Mouse (Mus musculus): ENCODE results near the gene Kcnk7. TPM values are rescaled to one million over a fixed set of nuclear protein-coding genes. Genes with fewer than 3 reads are reported as not detected.

Kcnk7 gene
- polyA plus RNA-seq, 1 experiment from 2014 or later = 3.1 TPM

GRCm38 (mm10) chr19:5715793-5716688, 11.9 kb downstream of the Kcnk7 start:
- ATAC-seq (ENCODE audit: insufficient number of reproducible peaks, low FRiP score, low TSS enrichment, low read depth) = no peak
- H3K4me3 ChIP-seq = no peak overlapping the region
- H3K27ac ChIP-seq = no peak overlapping the region
- 0 out of 2 replicates have a peak overlapping the region, but pooled peaks have one; percentile 10 for H3K9ac ChIP-seq
- no peak overlapping the region for H3K4me2 ChIP-seq
- no peaks in the 10 kb centered on the region for H3K27me3 ChIP-seq
- H3K9me3 ChIP-seq = no peaks in the 10 kb centered on the region
- WGBS = 33% methylated on average over 43 of the region's 43 CpGs
- peaks cover 41% of the 10 kb centered on the region for H3K4me1 ChIP-seq
- H3K36me3 ChIP-seq = peaks cover 70% of the 10 kb centered on the region

DNA sequence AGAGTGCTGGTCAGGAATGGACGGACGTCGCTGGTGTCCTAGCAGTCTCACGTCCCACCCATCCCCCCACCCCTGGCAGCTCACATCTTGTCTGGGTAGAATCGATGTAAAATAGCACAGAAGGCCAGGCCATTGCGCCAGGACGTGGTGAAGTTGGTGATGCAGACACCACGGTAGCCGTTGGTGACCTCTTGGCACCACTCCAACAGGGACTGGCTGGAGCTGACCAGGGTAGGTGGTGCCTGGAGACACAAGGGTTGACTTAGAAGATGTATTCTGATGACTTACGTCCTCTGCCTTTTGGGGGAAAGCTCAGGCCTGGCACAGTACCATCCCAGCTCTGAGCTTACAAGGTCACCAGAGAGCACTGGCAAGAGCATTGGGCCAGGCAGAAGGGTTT, 12.8 kb downstream of the Kcnk7 start:
- H3K9ac ChIP-seq = no peak overlapping the region
- peaks cover 38% of the 10 kb centered on the region for H3K4me1 ChIP-seq
- no peak overlapping the region for H3K27ac ChIP-seq
- peaks cover 74% of the 10 kb centered on the region for H3K36me3 ChIP-seq
- H3K9me3 ChIP-seq = no peaks in the 10 kb centered on the region
- no peak for ATAC-seq (ENCODE audit: insufficient number of reproducible peaks, low FRiP score, low TSS enrichment, low read depth)
- H3K27me3 ChIP-seq = no peaks in the 10 kb centered on the region
- H3K4me2 ChIP-seq = no peak overlapping the region
- WGBS = 62% methylated on average over 10 of the region's 10 CpGs
- no peak overlapping the region for H3K4me3 ChIP-seq

- WGBS = 93% methylated on average over 6 of the region's 6 CpGs
- H3K27me3 ChIP-seq = no peaks in the 10 kb centered on the region
- no peak overlapping the region for H3K27ac ChIP-seq
- no peak overlapping the region for H3K9ac ChIP-seq
- H3K4me3 ChIP-seq = no peak overlapping the region
- ATAC-seq (ENCODE audit: insufficient number of reproducible peaks, low FRiP score, low TSS enrichment, low read depth) = no peak
- no peaks in the 10 kb centered on the region for H3K9me3 ChIP-seq
- peaks cover 31% of the 10 kb centered on the region for H3K4me1 ChIP-seq
- H3K36me3 ChIP-seq = peaks cover 75% of the 10 kb centered on the region
- no peak overlapping the region for H3K4me2 ChIP-seq
Measured at GRCm38 (mm10) chr19:5721233-5721632, 17.1 kb downstream of the Kcnk7 start.

DNA sequence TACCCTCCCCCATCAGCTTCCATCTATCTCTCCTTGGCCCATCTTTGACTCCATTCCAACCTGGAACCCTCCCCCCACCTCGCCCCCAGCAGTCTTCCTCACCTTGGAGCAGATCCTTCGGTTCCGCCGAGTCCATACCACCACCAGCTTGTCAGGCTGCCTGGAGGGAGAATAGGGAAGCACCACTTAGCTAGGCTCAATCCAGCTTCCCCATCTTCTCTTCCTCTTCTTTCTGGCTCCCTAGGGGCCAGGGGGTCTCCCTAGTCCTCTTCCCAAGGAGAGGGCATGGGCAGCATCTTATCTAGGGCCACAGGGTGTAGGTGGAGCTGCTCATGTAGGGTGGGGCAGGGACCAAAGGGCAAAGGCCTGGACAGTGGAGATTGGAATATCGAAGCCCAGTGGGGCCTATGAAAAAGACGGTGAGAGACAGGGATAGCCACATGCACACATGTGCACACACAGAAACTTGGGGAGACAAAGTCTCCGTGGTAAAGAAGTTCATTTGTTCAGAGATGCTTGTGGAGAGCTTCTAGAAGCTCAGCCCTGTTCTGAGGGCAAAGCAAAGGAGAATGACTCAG, 18.8 kb downstream of the Kcnk7 start:
- Histone ChIP-seq H3K4me2 (no peak overlapping the region), H3K9ac (no peak overlapping the region), H3K4me1 (peaks cover 40% of the 10 kb centered on the region), H3K27ac (no peak overlapping the region), H3K36me3 (peaks cover 64% of the 10 kb centered on the region), H3K4me3 (no peak overlapping the region), H3K9me3 (no peaks in the 10 kb centered on the region), H3K27me3 (no peaks in the 10 kb centered on the region)
- WGBS = 88% methylated on average over 7 of the region's 7 CpGs
- ATAC-seq (ENCODE audit: insufficient number of reproducible peaks, low FRiP score, low TSS enrichment, low read depth) = no peak

GRCm38 (mm10) chr19:5723934-5724548, 19.9 kb downstream of the Kcnk7 start:
- ATAC-seq (ENCODE audit: insufficient number of reproducible peaks, low FRiP score, low TSS enrichment, low read depth) = no peak
- Histone ChIP-seq H3K4me3 (peak overlapping the region; percentile 46), H3K27me3 (no peaks in the 10 kb centered on the region), H3K36me3 (peaks cover 53% of the 10 kb centered on the region), H3K27ac (peak overlapping the region; percentile 82), H3K4me2 (peak overlapping the region; percentile 78), H3K4me1 (peaks cover 49% of the 10 kb centered on the region), H3K9me3 (no peaks in the 10 kb centered on the region), H3K9ac (no peak overlapping the region)
- whole genome bisulfite sequencing = 70% methylated on average over 4 of the region's 4 CpGs

DNA sequence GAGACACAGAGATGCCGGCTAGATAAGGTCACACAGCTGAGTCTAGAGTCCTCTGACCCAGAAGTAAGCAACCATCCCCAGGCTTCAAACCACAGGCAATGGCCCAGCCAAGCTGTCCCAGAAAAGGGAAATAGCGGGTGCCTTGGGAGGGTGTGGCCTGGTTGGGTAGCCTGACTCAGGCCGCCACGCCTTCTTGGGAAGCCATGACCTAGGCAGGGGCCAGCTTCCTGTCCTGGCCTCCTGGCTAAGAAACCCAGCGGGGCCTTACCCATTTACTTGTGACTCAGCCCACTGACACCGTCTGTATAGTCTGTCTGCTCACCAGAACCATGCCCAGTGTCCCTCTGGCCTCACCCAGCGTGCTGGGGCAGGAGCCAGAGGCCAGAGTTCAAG, 20.4 kb downstream of the Kcnk7 start:
- no peaks in the 10 kb centered on the region for H3K27me3 ChIP-seq
- peak overlapping the region; percentile 82 for H3K27ac ChIP-seq
- H3K4me3 ChIP-seq = peak overlapping the region; percentile 46
- no peak for ATAC-seq (ENCODE audit: insufficient number of reproducible peaks, low FRiP score, low TSS enrichment, low read depth)
- peaks cover 49% of the 10 kb centered on the region for H3K4me1 ChIP-seq
- no peaks in the 10 kb centered on the region for H3K9me3 ChIP-seq
- H3K36me3 ChIP-seq = peaks cover 48% of the 10 kb centered on the region
- WGBS = 67% methylated on average over 7 of the region's 7 CpGs
- peak overlapping the region; percentile 51; the same call in 1 of the 2 replicates for H3K9ac ChIP-seq
- H3K4me2 ChIP-seq = peak overlapping the region; percentile 78

- peak overlapping the region; percentile 78 for H3K4me2 ChIP-seq
- H3K9ac ChIP-seq = peak overlapping the region; percentile 51
- H3K27ac ChIP-seq = peak overlapping the region; percentile 82
- H3K4me3 ChIP-seq = peak overlapping the region; percentile 46
- no peaks in the 10 kb centered on the region for H3K27me3 ChIP-seq
- H3K4me1 ChIP-seq = peaks cover 56% of the 10 kb centered on the region
- 60% methylated on average over 12 of the region's 12 CpGs for WGBS
- ATAC-seq (ENCODE audit: insufficient number of reproducible peaks, low FRiP score, low TSS enrichment, low read depth) = peak; percentile 27
- no peaks in the 10 kb centered on the region for H3K9me3 ChIP-seq
- peaks cover 42% of the 10 kb centered on the region for H3K36me3 ChIP-seq
Measured at GRCm38 (mm10) chr19:5725029-5725707, 21.0 kb downstream of the Kcnk7 start.

- H3K4me1 ChIP-seq = peaks cover 63% of the 10 kb centered on the region
- peaks cover 34% of the 10 kb centered on the region for H3K36me3 ChIP-seq
- WGBS = 7% methylated on average over 47 of the region's 49 CpGs
- H3K4me3 ChIP-seq = peak within 1 kb of the TSS; percentile 97
- H3K27ac ChIP-seq = peak within 1 kb of the TSS; percentile 82
- H3K9me3 ChIP-seq = no peaks in the 10 kb centered on the region
- no peaks in the 10 kb centered on the region for H3K27me3 ChIP-seq
- H3K9ac ChIP-seq = peak within 1 kb of the TSS; percentile 51
- ATAC-seq (ENCODE audit: insufficient number of reproducible peaks, low FRiP score, low TSS enrichment, low read depth) = no peak
- H3K4me2 ChIP-seq = peak within 1 kb of the TSS; percentile 78
Measured at GRCm38 (mm10) chr19:5725767-5726515, 21.8 kb downstream of the Kcnk7 start, which contains the start of gene Ehbp1l1. Ehbp1l1 (minus strand) TSS chr19:5726317.

DNA sequence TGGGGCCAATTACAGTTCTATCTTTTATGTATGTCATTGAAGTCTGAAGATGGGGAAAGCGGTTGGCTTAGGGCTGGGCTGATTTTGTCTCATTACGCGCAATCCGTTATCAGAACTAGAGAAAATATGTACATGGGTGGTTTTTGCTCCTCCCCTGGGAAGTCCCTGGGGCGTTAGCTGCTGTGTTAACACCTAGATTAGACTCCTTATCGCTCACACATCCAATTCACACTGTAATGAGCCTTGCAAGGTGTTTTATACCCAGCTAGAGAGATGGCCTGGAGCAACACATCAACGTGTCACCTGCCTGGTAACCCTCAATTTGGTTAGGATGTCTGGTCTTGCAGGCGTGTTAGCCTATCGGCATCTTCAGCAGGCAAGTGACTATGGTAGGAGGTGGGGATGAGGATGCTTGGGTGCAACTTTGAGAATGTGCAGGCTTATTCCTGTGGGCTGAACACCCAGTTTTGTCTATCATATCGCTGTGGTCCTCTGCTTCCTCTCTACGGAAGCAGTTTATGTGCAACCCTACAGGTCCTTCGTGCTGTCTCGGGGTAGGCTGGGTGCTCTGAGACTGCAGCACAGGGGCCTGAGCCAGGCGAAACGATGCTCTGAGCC, 22.9 kb downstream of the Kcnk7 start:
- no peaks in the 10 kb centered on the region for H3K9me3 ChIP-seq
- no peak for ATAC-seq (ENCODE audit: insufficient number of reproducible peaks, low FRiP score, low TSS enrichment, low read depth)
- peaks cover 72% of the 10 kb centered on the region for H3K4me1 ChIP-seq
- H3K4me2 ChIP-seq = peak overlapping the region; percentile 78
- 65% methylated on average over 15 of the region's 15 CpGs for WGBS
- peak overlapping the region; percentile 82 for H3K27ac ChIP-seq
- peak overlapping the region; percentile 1; the same call in 1 of the 2 replicates for H3K9ac ChIP-seq
- peak overlapping the region; percentile 97 for H3K4me3 ChIP-seq
- H3K36me3 ChIP-seq = peaks cover 23% of the 10 kb centered on the region
- H3K27me3 ChIP-seq = no peaks in the 10 kb centered on the region

DNA sequence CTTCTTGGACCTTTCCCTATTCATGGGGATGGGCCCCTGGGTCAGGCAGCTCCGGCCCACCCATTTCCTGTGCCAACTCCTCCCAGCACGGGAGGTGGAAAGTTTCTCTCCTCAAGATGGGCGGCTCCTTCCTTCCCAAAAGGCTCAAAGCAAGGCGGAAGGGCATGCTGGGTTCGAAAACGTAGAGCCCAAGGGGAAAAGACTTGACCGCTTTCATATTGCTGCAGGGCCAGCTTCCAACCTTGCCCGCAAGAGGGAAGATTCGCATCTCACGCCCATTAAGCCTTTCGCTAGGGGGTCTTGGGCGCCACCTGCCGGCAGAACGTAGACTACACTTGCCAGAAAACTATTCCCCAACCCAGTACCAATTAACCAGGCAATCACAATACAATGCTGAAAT, 23.5 kb downstream of the Kcnk7 start:
- Histone ChIP-seq H3K9ac (peak overlapping the region; percentile 99; the same call in 1 of the 2 replicates), H3K9me3 (no peaks in the 10 kb centered on the region), H3K4me2 (peak overlapping the region; percentile 78), H3K27me3 (no peaks in the 10 kb centered on the region), H3K4me3 (peak overlapping the region; percentile 97), H3K27ac (peak overlapping the region; percentile 82), H3K4me1 (peaks cover 72% of the 10 kb centered on the region), H3K36me3 (peaks cover 17% of the 10 kb centered on the region)
- 2% methylated on average over 14 of the region's 14 CpGs for WGBS
- no peak for ATAC-seq (ENCODE audit: insufficient number of reproducible peaks, low FRiP score, low TSS enrichment, low read depth)

Data from limb, embryonic 15.5 days (tissue).